Mouse (Mus musculus): ENCODE results near the gene Nup54.
A peak's percentile ranks its signal among the peaks of the same experiment; 100 is the strongest.

Gene Nup54

GRCm38 (mm10) chr5:92435025-92435584 lies at the start of gene Nup54:
Gene Nup54, minus strand, starts transcription at chr5:92435219.
- DNase-seq (ENCODE audit: low read depth, low spot score): peak; percentile 85

DNA sequence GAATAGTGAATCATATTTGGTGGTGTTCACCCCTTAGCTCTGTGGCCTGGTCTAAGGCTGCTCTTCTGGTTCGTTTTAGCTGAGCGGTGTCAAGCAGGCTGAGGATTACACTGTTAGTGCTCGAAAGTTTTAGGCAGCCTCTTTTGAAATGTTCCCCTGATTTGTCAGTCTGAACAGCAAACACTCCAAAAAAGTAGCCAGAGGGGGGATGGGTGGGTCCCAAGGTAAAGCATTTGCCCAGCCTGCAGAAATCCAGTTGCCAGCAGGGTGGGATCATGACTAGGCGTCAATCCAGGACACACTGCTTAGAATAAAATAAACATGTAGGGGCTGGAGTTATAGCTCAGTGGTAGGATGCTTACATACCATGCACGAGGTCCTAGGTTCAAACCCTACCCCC lies 37.8 kb upstream of the Nup54 start:
- DNase-seq (ENCODE audit: low read depth, low spot score): no peak

- DNase-seq (ENCODE audit: low read depth, low spot score): no peak
Observed at GRCm38 (mm10) chr5:92471531-92471930, 36.5 kb upstream of the Nup54 start.

- DNase-seq (ENCODE audit: low read depth, low spot score): no peak
Observed at GRCm38 (mm10) chr5:92469201-92470130, 34.4 kb upstream of the Nup54 start.

- no peak for DNase-seq (ENCODE audit: low read depth, low spot score)
Observed at GRCm38 (mm10) chr5:92468234-92468633, 33.2 kb upstream of the Nup54 start.

- no peak for DNase-seq (ENCODE audit: low read depth, low spot score)
Observed at GRCm38 (mm10) chr5:92467102-92467766, 32.2 kb upstream of the Nup54 start.

DNA sequence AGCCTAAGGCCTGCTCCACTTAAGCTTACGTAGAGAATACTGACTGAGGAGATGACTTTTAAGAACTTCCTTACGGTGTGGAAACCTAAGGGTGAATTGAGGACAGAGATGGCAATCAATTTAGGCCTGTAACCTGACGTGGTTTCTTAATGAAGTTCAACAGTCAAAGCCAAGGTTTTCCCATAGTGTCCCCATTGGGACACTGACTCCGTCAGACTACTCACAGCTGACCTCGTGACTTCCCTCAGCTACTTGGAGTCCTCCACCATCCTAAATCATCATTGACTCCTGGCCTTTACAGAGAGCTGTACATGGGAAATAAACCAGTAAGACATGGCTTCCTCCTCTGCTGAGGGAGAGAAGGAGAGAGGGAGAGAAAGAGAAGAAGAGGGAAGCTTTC lies 30.5 kb upstream of the Nup54 start:
- no peak for DNase-seq (ENCODE audit: low read depth, low spot score)

DNA sequence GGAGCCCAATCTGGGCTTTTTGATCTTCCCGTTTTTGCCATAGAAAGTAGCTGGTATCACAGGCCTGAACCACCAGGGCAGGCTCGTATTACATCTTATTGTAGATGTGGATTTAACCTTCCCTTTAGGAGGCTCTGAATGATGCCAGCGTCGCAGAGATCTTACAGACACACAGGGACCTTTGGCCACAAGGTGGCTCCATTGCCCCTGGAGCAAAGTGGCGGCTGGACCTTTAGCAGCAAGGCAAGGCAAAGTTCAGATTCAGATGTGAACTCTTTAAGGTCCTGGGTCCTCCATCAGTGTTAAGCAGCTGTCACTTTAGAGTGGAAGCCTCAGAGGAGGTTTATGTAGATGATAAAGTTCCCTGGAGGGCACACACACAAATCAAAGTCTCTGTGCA lies 26.3 kb upstream of the Nup54 start:
- no peak for DNase-seq (ENCODE audit: low read depth, low spot score)

GRCm38 (mm10) chr5:92458726-92459125 lies 23.7 kb upstream of the Nup54 start:
- no peak for DNase-seq (ENCODE audit: low read depth, low spot score)

DNA sequence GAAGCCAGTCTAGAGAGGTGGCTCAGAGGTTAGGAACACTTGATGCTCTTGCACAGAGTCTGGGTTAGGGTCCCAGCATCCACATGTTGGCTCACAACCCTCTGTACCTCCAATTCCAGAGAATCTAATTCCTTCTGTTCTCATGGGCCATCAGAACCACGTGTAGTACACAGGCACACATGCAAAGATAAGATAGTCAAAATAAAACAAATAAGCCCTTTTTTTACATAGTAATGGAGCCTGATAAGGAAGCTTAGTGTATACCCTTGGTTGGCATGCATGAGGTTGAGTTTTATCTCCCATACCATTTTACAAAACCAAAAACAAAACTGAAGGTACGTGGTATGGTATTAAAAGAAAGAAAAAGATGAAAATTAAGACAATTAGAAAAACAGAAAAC lies 22.4 kb upstream of the Nup54 start:
- DNase-seq (ENCODE audit: low read depth, low spot score): no peak

- DNase-seq (ENCODE audit: low read depth, low spot score): no peak
Observed at GRCm38 (mm10) chr5:92452876-92453275, 17.9 kb upstream of the Nup54 start.

DNA sequence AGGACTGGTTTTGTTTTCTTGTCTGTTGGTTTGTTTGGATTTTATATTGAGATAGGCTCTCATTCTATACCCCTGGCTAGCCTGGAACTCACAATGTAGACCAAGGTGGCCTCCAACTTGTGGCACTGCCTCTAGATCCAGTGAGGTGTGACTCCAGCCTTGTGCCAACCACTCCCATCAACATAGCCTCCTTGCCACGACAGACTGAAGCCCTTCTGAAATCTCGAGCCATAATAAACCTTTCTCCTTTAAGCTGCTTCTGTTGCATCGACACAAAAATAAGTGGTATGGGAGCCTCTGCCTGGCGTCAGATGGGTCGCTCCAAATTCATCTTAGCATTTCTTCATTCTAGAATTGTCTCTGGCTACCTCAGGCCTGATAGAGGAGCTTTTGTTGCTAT lies 11.7 kb upstream of the Nup54 start:
- no peak for DNase-seq (ENCODE audit: low read depth, low spot score)

DNA sequence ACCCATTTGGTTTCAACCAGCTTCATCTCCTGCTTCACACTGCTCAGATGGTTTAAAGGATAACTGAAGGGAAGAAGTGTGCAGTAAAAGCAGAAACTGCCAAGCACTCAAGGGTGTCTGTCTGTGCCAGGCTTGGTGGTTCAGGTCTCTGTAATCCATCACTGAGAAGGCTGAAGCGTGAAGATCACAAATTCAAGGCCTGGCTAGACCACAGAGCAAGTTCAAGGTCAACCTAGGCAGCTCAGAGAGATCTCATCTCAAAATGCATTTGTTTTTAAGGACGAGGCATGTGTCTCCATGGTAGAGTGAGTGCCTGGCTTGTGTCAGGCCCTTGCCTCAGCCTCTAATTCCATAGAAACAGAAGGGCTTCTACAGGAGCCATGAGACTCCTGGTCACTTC lies 10.0 kb upstream of the Nup54 start:
- no peak for DNase-seq (ENCODE audit: low read depth, low spot score)

GRCm38 (mm10) chr5:92442914-92443313 lies 7.9 kb upstream of the Nup54 start:
- DNase-seq (ENCODE audit: low read depth, low spot score): no peak

GRCm38 (mm10) chr5:92441494-92441893 lies 6.5 kb upstream of the Nup54 start:
- DNase-seq (ENCODE audit: low read depth, low spot score): no peak

GRCm38 (mm10) chr5:92438540-92438939 lies 3.5 kb upstream of the Nup54 start:
- no peak for DNase-seq (ENCODE audit: low read depth, low spot score)

- DNase-seq (ENCODE audit: low read depth, low spot score): peak; percentile 44
Observed at GRCm38 (mm10) chr5:92434571-92434985, 441 bp downstream of the Nup54 start.

GRCm38 (mm10) chr5:92434070-92434469 lies 949 bp downstream of the Nup54 start:
- DNase-seq (ENCODE audit: low read depth, low spot score): no peak

GRCm38 (mm10) chr5:92431611-92432010 lies 3.4 kb downstream of the Nup54 start:
- DNase-seq (ENCODE audit: low read depth, low spot score): no peak

GRCm38 (mm10) chr5:92430723-92431122 lies 4.3 kb downstream of the Nup54 start:
- no peak for DNase-seq (ENCODE audit: low read depth, low spot score)

DNA sequence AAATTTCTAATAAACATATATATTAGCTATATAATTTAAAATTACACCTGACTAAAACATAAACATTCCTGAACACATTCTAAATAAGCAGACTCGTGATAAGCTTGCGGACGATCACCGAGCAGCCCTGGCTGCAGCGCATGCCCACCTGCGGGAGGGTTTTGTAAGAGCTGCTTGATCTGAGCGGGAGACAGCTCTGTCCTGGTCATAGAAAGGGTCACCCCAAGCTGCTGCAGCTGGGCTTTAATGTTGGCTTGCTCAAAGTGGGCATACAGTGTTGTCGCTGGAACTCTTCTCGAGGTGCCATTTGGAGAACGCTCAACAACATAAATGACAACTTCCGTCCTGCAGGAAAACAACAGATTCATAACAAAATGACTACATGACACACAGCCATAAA lies 10.9 kb downstream of the Nup54 start:
- DNase-seq (ENCODE audit: low read depth, low spot score): no peak

GRCm38 (mm10) chr5:92413982-92414375 lies 21.0 kb downstream of the Nup54 start:
- no peak for DNase-seq (ENCODE audit: low read depth, low spot score)

Data from c-Kit-negative CD71-positive TER-119-positive erythroid progenitor cells, embryonic 14.5 days (primary cell).